ENCODE assay signal across 8 mouse cellular contexts in genomic region chr10:53581087-53581486, GRCm38 (mm10). TPM values are rescaled to one million over a fixed set of nuclear protein-coding genes. Genes with fewer than 3 reads are reported as not detected.
DNase-seq lines count a peak whose midpoint lies in the region; ATAC-seq and TF ChIP-seq lines count a peak whose summit lies in the region.

No protein-coding gene starts in this region.

- TF ChIP-seq CTCF in E14TG2a.4 (conservative IDR thresholded peaks at IDR 0.05; ENCODE audit: low read length) = no peak

- 23% methylated on average over 7 of the region's 12 CpGs for WGBS in forebrain, embryonic 10.5 days

- DNase-seq in gastrocnemius, postnatal 10 days = peak; percentile 4
- no peak for DNase-seq in gastrocnemius, adult 18-20 months (ENCODE audit: low spot score)
- no peak for DNase-seq in forebrain, embryonic 10.5 days (ENCODE audit: extremely low spot score, low spot score)
- peak; percentile 5 for DNase-seq in liver
- no peak for DNase-seq in urinary bladder, postnatal 25 days (ENCODE audit: low spot score)
- DNase-seq in spleen, adult 18-20 months = no peak

- H3K27ac ChIP-seq in forebrain, embryonic 10.5 days = peak overlapping the region; percentile 76; the same call in 1 of the 2 replicates

- peaks cover 17% of the 10 kb centered on the region for H3K4me1 ChIP-seq in E14TG2a.4 (replicated peaks; ENCODE audit: low read depth, low read length)
- peaks cover 16% of the 10 kb centered on the region for H3K4me1 ChIP-seq in forebrain, embryonic 10.5 days

- no peaks in the 10 kb centered on the region for H3K27me3 ChIP-seq in E14TG2a.4 (ENCODE audit: insufficient read depth, low read length)
- no peaks in the 10 kb centered on the region for H3K27me3 ChIP-seq in forebrain, embryonic 10.5 days (ENCODE audit: poor library complexity, severe bottlenecking)

- no peak for ATAC-seq in inflammation-experienced regulatory T-cells, adult 6 months

- H3K36me3 ChIP-seq in E14TG2a.4 (ENCODE audit: insufficient read depth, low read length) = no peaks in the 10 kb centered on the region
- H3K36me3 ChIP-seq in forebrain, embryonic 10.5 days (replicated peaks) = no peaks in the 10 kb centered on the region

- H3K9me3 ChIP-seq in E14TG2a.4 (ENCODE audit: low read length) = no peaks in the 10 kb centered on the region
- no peaks in the 10 kb centered on the region for H3K9me3 ChIP-seq in forebrain, embryonic 10.5 days

- H3K4me3 ChIP-seq in E14TG2a.4 (replicated peaks; ENCODE audit: low read length) = peak overlapping the region; percentile 76
- peak overlapping the region; percentile 48 for H3K4me3 ChIP-seq in forebrain, embryonic 10.5 days

RNA-seq across cellular contexts. Expression of gene Asf1a, which starts 15.5 kb away (rescaled TPM):
- 10 to 100 TPM; 26.0 to 27.3 TPM for total RNA-seq in gastrocnemius, postnatal 10 days (2021)
- 10 to 100 TPM; 22.1 to 26.2 TPM for total RNA-seq in gastrocnemius, adult 18-20 months (2021)
- 169 and 182 TPM in 2 replicates for polyA plus RNA-seq in forebrain, embryonic 10.5 days (2016; fragmentation: Nextera tagmentation; extraction: Ambion mirVana)
- 10 to 100 TPM in 1 of 3 experiments, 1 to 10 TPM in 2; 6.5 to 12.8 (median 8.3) TPM for polyA plus RNA-seq in inflammation-experienced regulatory T-cells, adult 6 months (2017; shearing (Covaris generic))

RNA-seq across cellular contexts. Expression of gene Mcm9, which starts 49.2 kb away (rescaled TPM):
- total RNA-seq in gastrocnemius, postnatal 10 days (2021) = 1 to 10 TPM; 4.5 to 4.9 TPM
- total RNA-seq in gastrocnemius, adult 18-20 months (2021) = 1 to 10 TPM in 1 of 2 experiments, under 1 TPM in 1; 0.52 to 1.2 TPM
- 11.7 and 13.4 TPM in 2 replicates for polyA plus RNA-seq in forebrain, embryonic 10.5 days (2016; fragmentation: Nextera tagmentation; extraction: Ambion mirVana)
- polyA plus RNA-seq in inflammation-experienced regulatory T-cells, adult 6 months (2017; shearing (Covaris generic)) = 1 to 10 TPM; 2.4 to 5.9 (median 4.7) TPM

Comparison
In these comparisons a context has a peak if more than half of its experiments do, and no peak if none do; other contexts are left out.
1. DNase-seq: peak in gastrocnemius, postnatal 10 days (single experiment) and liver (single experiment); none in gastrocnemius, adult 18-20 months (single experiment), forebrain, embryonic 10.5 days (single experiment), urinary bladder, postnatal 25 days (single experiment) and spleen, adult 18-20 months (0 of 2).